In genomic region chr2:14676885-14677516, GRCm38 (mm10) we compare ENCODE assay signal across 7 mouse cellular contexts.
DNase-seq lines count a peak whose midpoint lies in the region; ATAC-seq lines count a peak whose summit lies in the region.

No protein-coding gene starts in this region.

- intact Hi-C loops in heart, postnatal 10 days (cut with DNase I) = loop anchor here (2.0 kb wide), 1 partner anchor 72 kb away; no protein-coding TSS in a partner anchor

- H3K36me3 ChIP-seq in midbrain, embryonic 15.5 days (replicated peaks) = no peaks in the 10 kb centered on the region

- ATAC-seq in midbrain, embryonic 15.5 days (replicated peaks) = peak; percentile 67

- H3K9me3 ChIP-seq in midbrain, embryonic 15.5 days = no peaks in the 10 kb centered on the region

- DNase-seq in testis, postnatal 10 days (ENCODE audit: low spot score) = peak; percentile 46
- no peak for DNase-seq in testis, postnatal 14 days (ENCODE audit: low spot score)
- peak; percentile 76 for DNase-seq in adrenal gland, postnatal 10 days
- DNase-seq in embryo, embryonic 11.5 days (ENCODE audit: low read depth, low spot score) = peak; percentile 47
- peak; percentile 58 to 68 for DNase-seq in heart, postnatal 10 days
- peak; percentile 14 for DNase-seq in large intestine, adult 2 months (ENCODE audit: low read depth, low spot score)

- no peak overlapping the region for H3K4me2 ChIP-seq in midbrain, embryonic 15.5 days

- no peaks in the 10 kb centered on the region for H3K4me1 ChIP-seq in midbrain, embryonic 15.5 days

- H3K27me3 ChIP-seq in midbrain, embryonic 15.5 days (replicated peaks) = no peaks in the 10 kb centered on the region

- H3K27ac ChIP-seq in midbrain, embryonic 15.5 days = no peak overlapping the region

- H3K9ac ChIP-seq in midbrain, embryonic 15.5 days = no peak overlapping the region

- H3K4me3 ChIP-seq in midbrain, embryonic 15.5 days = no peak overlapping the region

- WGBS in large intestine, adult 2 months = 19% methylated on average over 6 of the region's 6 CpGs
- WGBS in midbrain, embryonic 15.5 days = 21% methylated on average over 6 of the region's 6 CpGs
